Mouse (Mus musculus) mouse embryonic stem cell (cell line): ENCODE results near the gene Prdm2.

Experiments
- in situ Hi-C, 2 experiments: fragments of 300-500 bp; cut with MboI; formaldehyde crosslinking; loops; 1 replicate in 1 of 2; 3 replicates in 1 of 2; pipeline ENCODE4 v1.14.3; 2019 to 2020; ENCODE audit warnings: low sequenced_read_pairs in 2 of 2, low pct_unique_long_range_greater_than_20kb in 1 of 2, mixed read lengths in 1 of 2; ENCODE audit not compliant: unreplicated experiment in 1 of 2

Prdm2 gene

GRCm38 (mm10) chr4:143121174-143121573, 91.6 kb downstream of the Prdm2 start:
- in situ Hi-C loops = loop anchor here in 1 of 2 experiments (25.0 kb wide), 1 partner anchor 109 kb away; no protein-coding TSS in a partner anchor

- in situ Hi-C loops = loop anchor here in 1 of 2 experiments (25.0 kb wide), 1 partner anchor 108 kb away; no protein-coding TSS in a partner anchor
Measured at GRCm38 (mm10) chr4:143120008-143120407, 92.8 kb downstream of the Prdm2 start.

DNA sequence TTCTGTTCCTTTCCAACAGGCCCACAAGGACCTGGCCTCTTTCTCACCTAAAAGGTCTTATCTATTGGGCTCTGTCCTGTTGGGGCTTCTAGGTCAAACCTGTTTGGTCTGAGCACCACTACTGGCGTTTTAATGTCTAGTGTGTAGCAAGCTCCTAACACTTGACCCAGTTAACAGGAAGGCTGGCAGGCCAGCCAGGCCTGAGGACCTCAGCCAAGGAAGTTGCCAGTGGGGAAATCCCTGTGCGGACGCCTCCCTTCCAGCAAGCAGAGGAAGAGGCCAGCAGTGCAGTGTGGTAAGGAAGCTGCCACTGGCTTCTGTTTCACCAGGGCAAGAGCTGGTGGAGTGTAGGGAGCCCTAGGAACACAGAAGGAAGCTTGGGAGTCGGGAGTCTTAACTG, 94.0 kb downstream of the Prdm2 start:
- in situ Hi-C loops = loop anchor here in 1 of 2 experiments (25.0 kb wide), 1 partner anchor 107 kb away; no protein-coding TSS in a partner anchor

DNA sequence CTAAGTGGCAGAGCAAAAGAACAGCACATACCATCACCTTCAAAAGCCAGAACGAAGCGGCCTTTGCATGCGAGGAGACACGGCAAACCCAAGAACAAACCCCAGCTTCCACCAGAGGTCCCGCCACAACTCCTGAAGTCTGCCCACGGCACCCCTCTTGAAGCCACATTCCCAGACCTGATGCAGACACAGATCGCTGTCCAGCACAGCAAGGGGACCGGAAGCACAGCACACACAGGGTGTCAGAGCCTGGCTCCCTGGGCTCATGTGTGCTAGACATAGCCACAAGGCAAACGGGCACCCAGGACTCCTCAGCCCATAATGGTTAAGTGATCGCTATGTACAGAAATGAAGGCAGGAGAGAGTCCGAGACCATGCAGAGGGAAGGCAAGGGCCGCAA, 96.9 kb downstream of the Prdm2 start:
- in situ Hi-C loops = loop anchor here in 1 of 2 experiments (25.0 kb wide), 1 partner anchor 104 kb away; no protein-coding TSS in a partner anchor

DNA sequence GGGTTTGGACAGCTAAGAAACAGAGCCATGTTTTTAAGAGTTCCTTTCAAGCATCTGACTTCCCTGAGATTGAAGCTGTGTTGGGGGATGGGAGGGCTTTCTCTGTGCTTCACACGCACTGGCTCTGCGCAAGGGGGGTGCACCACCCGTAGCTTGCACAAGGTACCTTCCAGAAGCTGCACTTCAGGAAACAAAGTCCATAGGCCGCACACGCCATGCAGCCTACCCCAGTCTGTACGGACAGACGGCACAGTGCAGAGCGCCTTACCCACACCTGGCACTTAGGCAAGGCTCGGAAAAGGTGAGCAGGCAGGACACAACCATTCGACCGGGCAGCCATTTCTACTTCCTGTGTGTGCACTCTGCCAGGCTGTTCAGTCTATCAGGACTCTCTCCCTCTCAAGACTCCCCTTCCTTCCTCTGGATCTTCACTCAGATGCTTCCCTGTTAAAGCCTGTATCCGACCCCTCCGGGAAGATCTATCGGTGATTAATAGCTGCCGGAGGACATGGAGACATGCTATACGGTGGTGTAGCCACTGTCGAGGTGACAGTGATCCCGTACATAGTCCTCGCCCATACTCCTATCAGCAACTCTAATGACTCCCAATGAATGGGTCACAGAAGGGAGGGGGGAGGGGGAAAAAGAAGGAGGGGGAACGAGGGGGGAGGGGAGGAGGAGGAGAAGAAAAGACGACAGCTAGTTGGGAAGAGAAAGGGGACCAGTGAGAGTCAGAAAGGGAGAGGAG, 98.4 kb downstream of the Prdm2 start:
- in situ Hi-C loops = loop anchor here in 1 of 2 experiments (25.0 kb wide), 1 partner anchor 102 kb away; no protein-coding TSS in a partner anchor

GRCm38 (mm10) chr4:143112985-143113384, 99.8 kb downstream of the Prdm2 start:
- in situ Hi-C loops = loop anchor here in 1 of 2 experiments (25.0 kb wide), 1 partner anchor 101 kb away; no protein-coding TSS in a partner anchor

DNA sequence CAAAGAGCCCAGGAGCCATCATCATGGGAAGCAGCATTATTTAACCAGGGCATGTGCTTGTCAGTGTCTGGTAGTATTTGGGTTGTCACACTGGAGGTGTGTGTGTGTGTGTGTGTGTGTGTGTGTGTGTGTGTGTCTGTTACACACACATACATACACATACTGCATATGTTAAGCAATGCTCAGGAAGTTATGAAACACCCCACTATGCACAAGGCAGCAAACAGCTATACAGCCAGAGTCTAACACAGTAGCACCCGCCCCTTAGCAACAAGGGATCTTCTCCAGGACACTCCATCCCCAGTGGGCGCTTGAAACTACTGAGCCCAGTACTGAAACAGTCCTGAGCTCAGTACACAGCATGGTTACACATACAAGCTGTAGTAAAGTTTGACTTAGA, 100.4 kb downstream of the Prdm2 start:
- in situ Hi-C loops = loop anchor here in 1 of 2 experiments (25.0 kb wide), 1 partner anchor 100 kb away; no protein-coding TSS in a partner anchor

DNA sequence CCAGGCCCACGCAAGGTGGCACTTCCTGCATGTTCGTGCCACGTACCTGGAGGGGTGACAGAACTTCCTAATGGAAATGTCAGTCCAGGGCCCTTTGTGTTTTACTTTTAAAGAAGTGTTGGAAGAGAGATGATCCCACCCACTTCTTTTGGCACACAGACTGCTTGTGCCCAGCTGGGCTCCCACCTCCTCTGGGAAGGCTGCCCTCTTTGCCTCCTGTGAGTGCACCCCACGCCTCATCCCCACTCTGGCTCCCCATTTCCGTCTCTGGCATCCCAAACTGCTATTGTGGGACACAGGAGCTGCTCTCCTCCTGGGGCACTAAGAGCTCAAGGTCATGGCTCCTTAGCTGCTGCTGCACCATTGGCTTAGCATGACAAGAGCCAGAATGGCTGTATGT, 100.9 kb downstream of the Prdm2 start:
- in situ Hi-C loops = loop anchor here in 1 of 2 experiments (25.0 kb wide), 1 partner anchor 100 kb away; no protein-coding TSS in a partner anchor

GRCm38 (mm10) chr4:143108552-143108951, 104.2 kb downstream of the Prdm2 start:
- in situ Hi-C loops = loop anchor here in 1 of 2 experiments (25.0 kb wide), 1 partner anchor 96 kb away; no protein-coding TSS in a partner anchor

DNA sequence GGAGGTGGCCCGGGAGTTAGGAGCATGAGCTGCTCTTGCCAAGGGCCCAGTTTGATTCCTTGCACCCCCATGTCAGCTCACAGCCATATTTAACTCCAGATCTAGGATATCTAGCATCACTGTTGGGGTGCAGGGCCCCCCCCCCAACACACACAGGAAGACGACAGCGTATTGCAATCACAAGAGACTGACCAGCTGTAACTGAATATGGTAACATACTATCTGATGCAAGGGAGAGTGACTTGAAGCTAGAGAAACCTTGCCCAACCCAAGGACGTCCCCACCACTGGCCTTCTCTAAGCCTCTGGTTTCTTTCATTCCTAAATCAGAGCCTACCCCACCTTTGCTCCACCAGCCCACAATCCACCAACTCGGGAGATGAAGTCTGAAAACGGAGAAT, 105.8 kb downstream of the Prdm2 start:
- in situ Hi-C loops = loop anchor here in 1 of 2 experiments (25.0 kb wide), 1 partner anchor 95 kb away; no protein-coding TSS in a partner anchor

DNA sequence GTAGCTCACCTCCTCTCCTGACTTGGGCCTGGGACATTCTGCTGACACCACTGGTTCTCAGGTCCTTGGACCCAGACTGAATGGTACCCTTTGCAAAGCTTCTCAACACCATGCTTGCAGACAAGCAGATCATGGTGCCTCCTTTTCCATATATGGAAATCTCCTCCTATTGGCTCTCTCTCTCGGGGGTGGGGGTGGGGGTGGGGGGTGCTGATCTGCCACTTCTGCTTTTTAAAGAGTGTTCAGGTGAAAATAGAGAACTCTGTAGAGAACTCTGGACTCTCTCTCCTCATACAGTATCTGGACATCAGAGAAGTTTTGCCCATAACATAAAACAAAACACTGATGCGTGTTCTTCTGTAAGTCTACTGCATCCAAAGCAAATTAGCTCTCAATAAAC, 106.2 kb downstream of the Prdm2 start:
- in situ Hi-C loops = loop anchor here in 1 of 2 experiments (25.0 kb wide), 1 partner anchor 94 kb away; no protein-coding TSS in a partner anchor

DNA sequence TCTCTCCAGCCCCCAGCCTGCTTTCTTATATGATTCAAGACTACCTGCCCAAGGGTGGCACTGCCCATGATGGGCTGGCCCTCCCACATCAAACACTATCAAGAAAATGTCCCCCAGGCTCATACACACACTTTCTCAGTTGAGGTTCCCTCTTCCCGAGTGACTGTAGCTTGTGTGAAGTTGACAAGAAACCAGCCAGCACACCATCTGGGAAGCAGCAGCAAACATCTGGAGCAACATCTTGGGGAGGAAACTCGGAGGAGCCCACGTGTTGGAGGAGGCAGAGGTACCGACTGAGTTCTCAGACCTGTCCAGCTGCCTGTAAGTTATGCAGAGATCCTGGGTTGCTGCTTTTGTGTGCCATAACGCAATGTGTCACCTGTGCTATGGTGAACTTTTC, 108.1 kb downstream of the Prdm2 start:
- in situ Hi-C loops = loop anchor here in 1 of 2 experiments (25.0 kb wide), 1 partner anchor 92 kb away; no protein-coding TSS in a partner anchor

GRCm38 (mm10) chr4:143103811-143104210, 109.0 kb downstream of the Prdm2 start:
- in situ Hi-C loops = loop anchor here in 1 of 2 experiments (25.0 kb wide), 1 partner anchor 92 kb away; no protein-coding TSS in a partner anchor

DNA sequence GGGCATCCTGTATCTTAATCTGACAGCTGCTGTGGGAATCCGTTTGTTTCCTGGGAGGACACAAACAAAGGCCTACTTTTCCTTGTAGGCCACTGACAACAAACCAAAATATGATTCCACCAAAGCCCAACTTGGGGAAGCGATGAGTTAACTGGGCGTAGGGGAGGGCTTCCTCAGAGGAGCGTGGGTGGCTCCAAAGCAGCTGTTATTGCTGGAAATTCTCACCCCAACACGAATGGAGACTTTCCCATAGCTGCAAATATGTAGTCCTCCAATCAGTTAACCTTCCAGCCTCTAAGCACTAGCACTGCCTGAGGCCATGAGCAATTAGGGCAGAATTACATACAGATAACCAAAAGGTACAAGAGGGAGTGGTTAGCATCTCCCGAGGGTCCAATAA, 112.6 kb downstream of the Prdm2 start:
- in situ Hi-C loops = loop anchor here in 1 of 2 experiments (25.0 kb wide), 1 partner anchor 88 kb away; no protein-coding TSS in a partner anchor

GRCm38 (mm10) chr4:143099288-143100039, 113.3 kb downstream of the Prdm2 start:
- in situ Hi-C loops = loop anchor here in 1 of 2 experiments (25.0 kb wide), 1 partner anchor 87 kb away; no protein-coding TSS in a partner anchor

- in situ Hi-C loops = no loop called here
Measured at GRCm38 (mm10) chr4:143092082-143092701, 120.6 kb downstream of the Prdm2 start.

- in situ Hi-C loops = no loop called here
Measured at GRCm38 (mm10) chr4:143090551-143090950, 122.2 kb downstream of the Prdm2 start.
